Comparison of ENCODE assay signal across 23 mouse cellular contexts in genomic region chr13:35404428-35404827, GRCm38 (mm10).
"Had no signal": no experiment of that assay in that cellular context is flagged by ENCODE, and none has a peak within 500 bp of the region (broad histone marks: within the 10 kb centered on the region; RNA-seq: fewer than 3 reads in every experiment).

No protein-coding gene starts in this region.

- DNase-seq: gastrocnemius, adult 2 months; gastrocnemius, postnatal 10 days; gastrocnemius, postnatal 25 days; heart, adult 2 months; heart, postnatal 10 days; heart, postnatal 4 days; kidney, adult 18-20 months; kidney, adult 8-10 months; kidney, postnatal 10 days; kidney, postnatal 25 days; kidney, postnatal 4 days; left cerebral cortex, postnatal 4 days had no signal

- H3K27ac ChIP-seq: gastrocnemius, adult 2 months; heart, adult 2 months; heart, embryonic 10.5 days; hindbrain, embryonic 10.5 days; hindbrain, embryonic 12.5 days; hindbrain, embryonic 14.5 days; intestine, embryonic 15.5 days; layer of hippocampus, adult 2 months; limb, embryonic 13.5 days; limb, embryonic 15.5 days; liver, embryonic 12.5 days; liver, embryonic 14.5 days had no signal

- H3K4me3 ChIP-seq: gastrocnemius, adult 2 months; heart, adult 2 months; heart, embryonic 10.5 days; heart, embryonic 12.5 days; hindbrain, embryonic 10.5 days; hindbrain, embryonic 12.5 days; intestine, embryonic 15.5 days; layer of hippocampus, adult 2 months; limb, embryonic 13.5 days; limb, embryonic 15.5 days; liver, embryonic 12.5 days had no signal

- H3K4me1 ChIP-seq: heart, embryonic 10.5 days; heart, embryonic 12.5 days; hindbrain, embryonic 10.5 days; hindbrain, embryonic 12.5 days; intestine, embryonic 15.5 days; limb, embryonic 13.5 days; limb, embryonic 15.5 days; liver, embryonic 12.5 days had no signal
